Mouse (Mus musculus): ENCODE measurements around the gene Sema6d. TPM values are rescaled to one million over a fixed set of nuclear protein-coding genes. Genes with fewer than 3 reads are reported as not detected.

Sema6d gene
- polyA plus RNA-seq, 2 experiments: 12.9 to 19.1 TPM

DNA sequence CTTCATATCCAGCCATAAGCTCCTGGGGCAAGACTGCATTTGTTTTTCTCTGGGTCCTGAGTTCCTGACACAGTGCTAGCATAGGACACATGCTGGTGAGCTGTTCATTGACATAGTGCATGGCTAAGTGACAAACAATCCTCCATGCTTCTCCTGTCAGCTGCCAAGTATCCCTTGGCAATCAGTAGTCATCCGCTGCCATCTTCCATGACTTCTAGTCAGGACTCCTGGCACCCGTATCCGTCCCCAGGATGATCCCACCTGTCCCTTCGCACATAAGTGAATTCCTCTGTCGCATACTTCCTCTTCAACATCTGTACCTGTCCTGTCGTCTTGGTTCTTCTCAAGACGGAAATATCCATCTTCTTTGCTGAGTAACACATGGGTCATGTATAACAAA lies 468.3 kb downstream of the Sema6d start:
- Histone ChIP-seq H3K4me2 (replicated peaks; ENCODE audit: low read depth, low read length, severe bottlenecking) (no peak overlapping the region), H3K9ac (ENCODE audit: low read depth, low read length, severe bottlenecking) (no peak overlapping the region), H3K4me1 (ENCODE audit: control insufficient read depth, insufficient read depth, low read length) (no peaks in the 10 kb centered on the region), H3K9me3 (ENCODE audit: control insufficient read depth, low read length) (no peaks in the 10 kb centered on the region), H3K4me3 (replicated peaks; ENCODE audit: low read length) (no peak overlapping the region), H3K36me3 (ENCODE audit: control insufficient read depth, insufficient read depth, low read length) (no peaks in the 10 kb centered on the region), H3K27ac (replicated peaks; ENCODE audit: low read depth, low read length) (no peak overlapping the region), H3K27me3 (ENCODE audit: control insufficient read depth, insufficient read depth, low read length) (no peaks in the 10 kb centered on the region)
- no peak for ATAC-seq (ENCODE audit: low FRiP score, low read depth)
- WGBS: 93% methylated on average over 7 of the region's 7 CpGs
- no peak for DNase-seq (ENCODE audit: low spot score)
- TF ChIP-seq POLR2A (IDR thresholded peaks at IDR 0.05; ENCODE audit: borderline replicate concordance, extremely low read depth, insufficient read depth, insufficient read length): no peak

DNA sequence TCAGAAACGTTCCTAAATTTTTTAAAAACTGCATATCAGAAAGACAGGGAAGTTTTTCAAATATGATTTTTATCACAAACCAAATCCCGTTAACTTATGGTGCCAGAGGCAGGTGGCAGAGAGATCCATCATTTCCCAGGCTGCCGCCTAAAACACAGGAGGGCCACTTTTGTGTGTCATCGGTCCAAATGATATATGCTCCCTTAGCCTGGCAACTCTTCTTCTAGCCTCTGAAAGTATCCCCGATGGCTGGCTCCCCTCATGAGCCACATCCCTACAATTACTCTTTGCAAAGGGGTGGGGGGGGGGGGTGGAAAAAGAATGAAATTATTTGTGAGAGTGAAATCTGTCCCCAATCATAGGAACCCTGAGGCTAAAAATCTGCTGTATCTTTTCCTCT lies 471.9 kb downstream of the Sema6d start:
- Histone ChIP-seq H3K9ac (ENCODE audit: low read depth, low read length, severe bottlenecking) (no peak overlapping the region), H3K27ac (replicated peaks; ENCODE audit: low read depth, low read length) (no peak overlapping the region), H3K36me3 (ENCODE audit: control insufficient read depth, insufficient read depth, low read length) (no peaks in the 10 kb centered on the region), H3K9me3 (ENCODE audit: control insufficient read depth, low read length) (no peaks in the 10 kb centered on the region), H3K4me1 (ENCODE audit: control insufficient read depth, insufficient read depth, low read length) (no peaks in the 10 kb centered on the region), H3K4me2 (replicated peaks; ENCODE audit: low read depth, low read length, severe bottlenecking) (no peak overlapping the region), H3K4me3 (replicated peaks; ENCODE audit: low read length) (no peak overlapping the region), H3K27me3 (ENCODE audit: control insufficient read depth, insufficient read depth, low read length) (no peaks in the 10 kb centered on the region)
- WGBS: 53% methylated on average over 5 of the region's 5 CpGs
- no peak for DNase-seq (ENCODE audit: low spot score)
- no peak for ATAC-seq (ENCODE audit: low FRiP score, low read depth)
- TF ChIP-seq POLR2A (IDR thresholded peaks at IDR 0.05; ENCODE audit: borderline replicate concordance, extremely low read depth, insufficient read depth, insufficient read length): no peak

DNA sequence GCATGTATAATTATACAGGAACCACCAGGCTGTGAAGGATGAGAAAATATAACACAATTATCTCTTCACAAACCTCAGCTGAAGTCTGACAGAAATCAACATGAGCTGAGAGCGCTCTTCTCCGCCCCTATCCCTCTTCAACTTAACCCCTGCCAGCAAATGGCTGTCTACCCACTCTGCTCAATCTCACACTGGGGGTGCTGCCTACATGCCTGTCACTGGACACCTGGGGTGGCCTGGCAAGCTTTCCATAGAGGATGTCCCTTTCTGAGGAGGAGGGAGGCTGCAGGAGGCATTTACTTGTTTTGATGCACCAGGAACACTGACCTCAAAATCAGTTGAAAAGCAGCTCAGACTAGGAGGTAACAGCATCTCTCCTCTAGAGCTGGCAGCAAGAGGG lies 472.3 kb downstream of the Sema6d start:
- ATAC-seq (ENCODE audit: low FRiP score, low read depth) (no peak), DNase-seq (ENCODE audit: low spot score) (no peak)
- no peaks in the 10 kb centered on the region for H3K27me3 ChIP-seq (ENCODE audit: control insufficient read depth, insufficient read depth, low read length)
- no peak for TF ChIP-seq POLR2A (IDR thresholded peaks at IDR 0.05; ENCODE audit: borderline replicate concordance, extremely low read depth, insufficient read depth, insufficient read length)
- no peak overlapping the region for H3K4me3 ChIP-seq (replicated peaks; ENCODE audit: low read length)
- no peaks in the 10 kb centered on the region for H3K4me1 ChIP-seq (ENCODE audit: control insufficient read depth, insufficient read depth, low read length)
- H3K9me3 ChIP-seq (ENCODE audit: control insufficient read depth, low read length): no peaks in the 10 kb centered on the region
- 64% methylated on average over 2 of the region's 2 CpGs for WGBS
- H3K36me3 ChIP-seq (ENCODE audit: control insufficient read depth, insufficient read depth, low read length): no peaks in the 10 kb centered on the region
- no peak overlapping the region for H3K4me2 ChIP-seq (replicated peaks; ENCODE audit: low read depth, low read length, severe bottlenecking)
- no peak overlapping the region for H3K27ac ChIP-seq (replicated peaks; ENCODE audit: low read depth, low read length)
- no peak overlapping the region for H3K9ac ChIP-seq (ENCODE audit: low read depth, low read length, severe bottlenecking)

DNA sequence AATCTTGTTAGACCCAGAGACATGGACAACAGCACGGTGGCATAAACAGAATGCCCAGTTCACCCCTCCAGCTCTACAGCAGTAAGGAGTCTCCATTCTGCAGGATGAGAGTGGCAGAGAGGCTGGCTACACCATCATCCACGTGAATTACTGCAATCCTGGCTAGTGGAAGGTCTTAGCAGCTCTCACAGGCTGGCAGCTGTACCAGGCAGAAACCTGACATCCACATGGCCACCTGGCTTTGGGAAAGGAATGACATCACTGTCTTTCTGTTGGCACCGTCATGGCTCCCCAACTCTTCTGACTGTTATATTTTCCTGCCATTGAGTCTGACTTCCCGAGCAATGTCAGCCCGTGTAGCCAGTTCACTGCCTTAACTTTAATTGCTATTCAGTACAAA lies 474.0 kb downstream of the Sema6d start:
- no peak overlapping the region for H3K9ac ChIP-seq (ENCODE audit: low read depth, low read length, severe bottlenecking)
- H3K4me3 ChIP-seq (replicated peaks; ENCODE audit: low read length): no peak overlapping the region
- H3K4me1 ChIP-seq (ENCODE audit: control insufficient read depth, insufficient read depth, low read length): no peaks in the 10 kb centered on the region
- ATAC-seq (ENCODE audit: low FRiP score, low read depth) (no peak), DNase-seq (ENCODE audit: low spot score) (no peak)
- no peak for TF ChIP-seq POLR2A (IDR thresholded peaks at IDR 0.05; ENCODE audit: borderline replicate concordance, extremely low read depth, insufficient read depth, insufficient read length)
- H3K36me3 ChIP-seq (ENCODE audit: control insufficient read depth, insufficient read depth, low read length): no peaks in the 10 kb centered on the region
- WGBS: 77% methylated on average over 5 of the region's 5 CpGs
- no peak overlapping the region for H3K4me2 ChIP-seq (replicated peaks; ENCODE audit: low read depth, low read length, severe bottlenecking)
- no peaks in the 10 kb centered on the region for H3K9me3 ChIP-seq (ENCODE audit: control insufficient read depth, low read length)
- H3K27ac ChIP-seq (replicated peaks; ENCODE audit: low read depth, low read length): no peak overlapping the region
- H3K27me3 ChIP-seq (ENCODE audit: control insufficient read depth, insufficient read depth, low read length): no peaks in the 10 kb centered on the region

DNA sequence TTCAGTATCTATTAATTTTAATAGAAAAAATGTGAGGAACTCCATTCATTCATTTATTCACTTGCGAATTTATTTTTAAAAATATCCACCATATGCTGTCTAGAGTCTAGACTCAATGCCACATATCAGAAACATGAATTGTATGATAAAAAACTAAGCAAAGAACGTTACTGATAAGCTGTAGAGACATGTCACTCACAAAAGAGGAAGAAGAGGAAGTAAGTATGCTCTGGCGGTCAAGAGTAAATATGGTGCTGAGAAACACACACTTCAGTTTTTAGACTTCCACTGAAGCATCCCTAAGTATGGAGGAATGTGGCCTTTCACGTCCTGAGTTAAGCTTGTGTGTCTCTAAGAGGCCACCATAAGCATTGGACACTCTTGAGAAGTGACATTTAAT lies 484.0 kb downstream of the Sema6d start:
- H3K9ac ChIP-seq (ENCODE audit: low read depth, low read length, severe bottlenecking): no peak overlapping the region

DNA sequence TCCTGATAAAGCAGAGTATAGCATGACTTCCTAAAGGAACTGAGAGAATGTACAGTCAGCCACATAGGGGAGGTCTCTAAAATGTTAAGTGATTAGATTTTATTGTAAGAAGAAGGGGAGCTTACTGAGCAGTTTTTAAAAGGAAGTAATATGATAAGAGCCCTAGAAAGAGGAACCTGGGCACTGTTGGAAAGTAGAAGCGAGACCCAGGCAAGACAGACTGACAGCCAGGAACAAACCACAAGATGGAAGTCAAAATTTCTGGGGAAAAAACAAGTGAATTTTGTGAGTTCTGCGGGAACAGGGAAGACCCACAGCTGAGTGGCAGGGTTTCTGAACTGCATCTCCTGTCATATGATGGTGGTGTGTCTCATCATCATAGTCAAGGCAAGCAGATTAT lies 486.3 kb downstream of the Sema6d start:
- Histone ChIP-seq H3K4me2 (replicated peaks; ENCODE audit: low read depth, low read length, severe bottlenecking) (no peak overlapping the region), H3K36me3 (ENCODE audit: control insufficient read depth, insufficient read depth, low read length) (no peaks in the 10 kb centered on the region), H3K9me3 (ENCODE audit: control insufficient read depth, low read length) (no peaks in the 10 kb centered on the region), H3K27ac (replicated peaks; ENCODE audit: low read depth, low read length) (no peak overlapping the region), H3K4me3 (replicated peaks; ENCODE audit: low read length) (no peak overlapping the region), H3K4me1 (ENCODE audit: control insufficient read depth, insufficient read depth, low read length) (no peaks in the 10 kb centered on the region), H3K9ac (ENCODE audit: low read depth, low read length, severe bottlenecking) (no peak overlapping the region), H3K27me3 (ENCODE audit: control insufficient read depth, insufficient read depth, low read length) (no peaks in the 10 kb centered on the region)
- DNase-seq (ENCODE audit: low spot score) (no peak), ATAC-seq (ENCODE audit: low FRiP score, low read depth) (no peak)
- TF ChIP-seq POLR2A (IDR thresholded peaks at IDR 0.05; ENCODE audit: borderline replicate concordance, extremely low read depth, insufficient read depth, insufficient read length): no peak
- WGBS: 90% methylated on average over 2 of the region's 2 CpGs

More for the DNA sequence above, 484.0 kb downstream of the Sema6d start:
- Histone ChIP-seq H3K27me3 (ENCODE audit: control insufficient read depth, insufficient read depth, low read length) (no peaks in the 10 kb centered on the region), H3K9me3 (ENCODE audit: control insufficient read depth, low read length) (no peaks in the 10 kb centered on the region), H3K36me3 (ENCODE audit: control insufficient read depth, insufficient read depth, low read length) (no peaks in the 10 kb centered on the region), H3K4me1 (ENCODE audit: control insufficient read depth, insufficient read depth, low read length) (no peaks in the 10 kb centered on the region), H3K27ac (replicated peaks; ENCODE audit: low read depth, low read length) (no peak overlapping the region), H3K4me2 (replicated peaks; ENCODE audit: low read depth, low read length, severe bottlenecking) (no peak overlapping the region), H3K4me3 (replicated peaks; ENCODE audit: low read length) (no peak overlapping the region)
- WGBS: 83% methylated on average over 4 of the region's 4 CpGs
- TF ChIP-seq POLR2A (IDR thresholded peaks at IDR 0.05; ENCODE audit: borderline replicate concordance, extremely low read depth, insufficient read depth, insufficient read length): no peak
- DNase-seq (ENCODE audit: low spot score): no peak
- ATAC-seq (ENCODE audit: low FRiP score, low read depth): no peak

All from limb, embryonic 14.5 days (tissue).